Mouse (Mus musculus) retina, adult 2 months (tissue): ENCODE data around the gene B9d2.

Source experiments
- DNase-seq: peaks from one replicate; pipeline ENCODE4 v3.0.0-alpha.2; 2012; ENCODE audit warnings: low read depth, low spot score

The B9d2 gene

GRCm38 (mm10) chr7:25680514-25681258 lies at the start of gene B9d2:
Gene B9d2, plus strand, starts transcription at chr7:25680780.
- DNase-seq: peak; percentile 90

- no peak for DNase-seq
These were observed 47.9 kb upstream of the B9d2 start for GRCm38 (mm10) chr7:25632679-25633078.

GRCm38 (mm10) chr7:25636373-25636772 lies 44.2 kb upstream of the B9d2 start:
- no peak for DNase-seq

- DNase-seq: no peak
These were observed 43.5 kb upstream of the B9d2 start for GRCm38 (mm10) chr7:25637099-25637498.

- DNase-seq: no peak
These were observed 40.8 kb upstream of the B9d2 start for GRCm38 (mm10) chr7:25639754-25640153.

- DNase-seq: no peak
These were observed 36.4 kb upstream of the B9d2 start for GRCm38 (mm10) chr7:25644136-25644535.

- DNase-seq: peak; percentile 72
These were observed 35.9 kb upstream of the B9d2 start for GRCm38 (mm10) chr7:25644631-25645030.

GRCm38 (mm10) chr7:25645074-25645473 lies 35.5 kb upstream of the B9d2 start:
- DNase-seq: peak; percentile 41

GRCm38 (mm10) chr7:25647574-25648123 lies 32.9 kb upstream of the B9d2 start:
- DNase-seq: no peak

GRCm38 (mm10) chr7:25649839-25650238 lies 30.7 kb upstream of the B9d2 start:
- no peak for DNase-seq

- no peak for DNase-seq
These were observed 29.3 kb upstream of the B9d2 start for GRCm38 (mm10) chr7:25651281-25651680.

- DNase-seq: no peak
These were observed 28.3 kb upstream of the B9d2 start for GRCm38 (mm10) chr7:25652244-25652759.

GRCm38 (mm10) chr7:25655601-25656428 lies 24.8 kb upstream of the B9d2 start:
- DNase-seq: no peak

GRCm38 (mm10) chr7:25657785-25658184 lies 22.8 kb upstream of the B9d2 start:
- DNase-seq: no peak

- DNase-seq: peak; percentile 100
These were observed 21.7 kb upstream of the B9d2 start, which contains the start of the genes Bckdha and Exosc5 for GRCm38 (mm10) chr7:25658657-25659472. Gene Bckdha, minus strand, starts transcription at chr7:25658981. Gene Exosc5, plus strand, starts transcription at chr7:25659164.

GRCm38 (mm10) chr7:25666381-25666780 lies 14.2 kb upstream of the B9d2 start:
- DNase-seq: no peak

- DNase-seq: no peak
These were observed 11.4 kb upstream of the B9d2 start for GRCm38 (mm10) chr7:25669158-25669557.

- no peak for DNase-seq
These were observed 10.9 kb upstream of the B9d2 start for GRCm38 (mm10) chr7:25669631-25670030.

- no peak for DNase-seq
These were observed 10.5 kb upstream of the B9d2 start for GRCm38 (mm10) chr7:25670096-25670495.

- DNase-seq: no peak
These were observed 8.9 kb upstream of the B9d2 start for GRCm38 (mm10) chr7:25671686-25672085.

GRCm38 (mm10) chr7:25672442-25672841 lies 8.1 kb upstream of the B9d2 start:
- no peak for DNase-seq
